Mouse (Mus musculus): ENCODE measurements around the gene Them5. TPM values are rescaled to one million over a fixed set of nuclear protein-coding genes. Genes with fewer than 3 reads are reported as not detected.

The Them5 gene
- polyA plus RNA-seq, 1 experiment from 2014 or later: 0.13 TPM

DNA sequence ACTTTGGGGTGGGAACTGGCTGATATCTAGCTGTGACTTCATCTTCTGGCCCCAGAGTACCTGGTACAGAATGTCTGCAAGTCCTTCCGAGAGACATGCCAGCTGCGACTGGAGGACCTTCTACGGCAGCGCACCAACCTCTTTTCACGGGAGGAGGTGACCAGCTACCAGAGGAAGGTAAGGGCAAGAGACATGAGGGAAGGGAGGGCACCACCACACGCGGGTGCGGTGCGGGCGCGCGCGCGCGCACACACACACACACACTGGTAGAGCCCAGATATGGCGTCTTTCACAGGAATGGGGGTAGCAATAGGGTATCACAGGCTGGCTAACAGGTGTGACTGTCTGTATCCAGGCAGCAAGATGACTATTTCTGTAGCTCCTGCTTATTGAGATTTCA is 47.5 kb downstream of the Them5 start:
- 98% methylated on average over 16 of the region's 16 CpGs for WGBS

DNA sequence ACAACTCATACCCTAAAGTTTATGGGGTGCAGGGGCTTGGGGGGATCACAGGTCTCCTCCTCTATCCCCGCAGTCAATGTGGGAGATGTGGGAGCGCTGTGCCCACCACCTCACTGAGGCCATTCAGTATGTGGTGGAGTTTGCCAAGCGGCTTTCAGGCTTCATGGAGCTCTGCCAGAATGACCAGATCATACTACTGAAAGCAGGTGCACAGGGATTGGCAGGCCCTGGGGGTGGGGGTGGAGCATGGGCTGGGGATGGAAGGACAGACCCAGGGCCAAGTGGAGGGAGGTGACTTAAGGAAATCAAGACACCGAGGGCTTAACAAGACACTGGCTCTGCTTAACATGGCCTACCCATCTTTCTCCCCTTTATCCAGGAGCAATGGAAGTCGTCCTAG is 49.1 kb downstream of the Them5 start:
- no peaks in the 10 kb centered on the region for H3K9me3 ChIP-seq
- H3K27me3 ChIP-seq: no peaks in the 10 kb centered on the region
- WGBS: 82% methylated on average over 5 of the region's 5 CpGs
- H3K4me3 ChIP-seq: no peak overlapping the region
- H3K4me2 ChIP-seq: no peak overlapping the region
- no peak for ATAC-seq (ENCODE audit: low FRiP score)
- no peak overlapping the region for H3K27ac ChIP-seq
- no peaks in the 10 kb centered on the region for H3K4me1 ChIP-seq (replicated peaks)
- no peak overlapping the region for H3K9ac ChIP-seq
- no peaks in the 10 kb centered on the region for H3K36me3 ChIP-seq

More for the DNA sequence above, 47.5 kb downstream of the Them5 start:
- Histone ChIP-seq H3K4me1 (replicated peaks) (no peaks in the 10 kb centered on the region), H3K27ac (no peak overlapping the region), H3K4me3 (no peak overlapping the region), H3K36me3 (no peaks in the 10 kb centered on the region), H3K9ac (no peak overlapping the region), H3K9me3 (no peaks in the 10 kb centered on the region), H3K27me3 (no peaks in the 10 kb centered on the region), H3K4me2 (no peak overlapping the region)
- no peak for ATAC-seq (ENCODE audit: low FRiP score)

GRCm38 (mm10) chr3:94392128-94392527 is 50.2 kb downstream of the Them5 start:
- WGBS: 88% methylated on average over 2 of the region's 2 CpGs
- ATAC-seq (ENCODE audit: low FRiP score): no peak
- Histone ChIP-seq H3K9ac (no peak overlapping the region), H3K4me3 (no peak overlapping the region), H3K36me3 (no peaks in the 10 kb centered on the region), H3K27ac (no peak overlapping the region), H3K27me3 (0 out of 2 replicates have a peak, but pooled peaks cover 8% of the 10 kb centered on the region), H3K9me3 (no peaks in the 10 kb centered on the region), H3K4me2 (no peak overlapping the region), H3K4me1 (replicated peaks) (no peaks in the 10 kb centered on the region)

DNA sequence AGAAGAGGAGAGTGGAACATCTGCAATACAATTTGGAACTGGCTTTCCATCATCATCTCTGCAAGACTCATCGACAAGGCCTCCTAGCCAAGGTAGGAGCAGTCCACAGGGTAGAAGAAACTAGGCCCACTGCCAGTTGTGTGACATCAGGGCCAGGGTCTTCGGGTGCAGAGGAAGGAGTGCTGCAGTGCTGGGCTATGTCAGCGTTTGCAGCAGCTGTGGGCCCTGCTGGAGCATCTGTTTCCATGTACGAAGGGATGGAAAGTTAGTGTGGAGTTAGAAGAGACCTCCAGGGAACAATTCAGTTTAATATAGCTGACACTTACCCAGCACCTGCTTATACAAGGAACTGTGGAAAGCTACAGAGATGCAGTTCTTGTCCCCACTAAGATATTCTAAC is 51.1 kb downstream of the Them5 start:
- H3K4me3 ChIP-seq: no peak overlapping the region
- peaks cover 17% of the 10 kb centered on the region for H3K27me3 ChIP-seq
- H3K9me3 ChIP-seq: no peaks in the 10 kb centered on the region
- H3K4me1 ChIP-seq (replicated peaks): no peaks in the 10 kb centered on the region
- H3K4me2 ChIP-seq: no peak overlapping the region
- no peak for ATAC-seq (ENCODE audit: low FRiP score)
- no peaks in the 10 kb centered on the region for H3K36me3 ChIP-seq
- WGBS: 75% methylated on average over 4 of the region's 4 CpGs
- H3K27ac ChIP-seq: no peak overlapping the region
- H3K9ac ChIP-seq: no peak overlapping the region

DNA sequence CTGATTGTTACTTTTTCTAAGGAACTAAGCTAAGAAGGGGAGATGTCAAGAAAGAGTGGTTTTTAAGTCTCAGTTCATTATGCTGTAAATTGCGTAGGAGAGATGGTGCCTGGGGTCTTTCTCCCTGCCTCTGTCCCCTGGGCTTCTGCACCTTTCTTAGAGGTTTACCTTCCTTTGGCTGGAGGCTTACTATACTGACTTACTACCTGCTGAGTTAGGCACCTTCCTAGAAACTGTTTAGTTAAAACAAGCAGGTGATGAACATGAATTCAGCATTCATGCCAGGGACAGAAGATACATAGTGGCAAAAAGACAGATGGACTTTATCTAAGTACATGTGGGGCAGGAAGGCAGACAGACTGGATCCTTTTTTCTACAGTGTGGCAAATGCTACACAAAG is 54.4 kb downstream of the Them5 start:
- Histone ChIP-seq H3K4me3 (no peak overlapping the region), H3K4me2 (no peak overlapping the region), H3K27ac (no peak overlapping the region), H3K9me3 (no peaks in the 10 kb centered on the region), H3K27me3 (peaks cover 35% of the 10 kb centered on the region), H3K4me1 (replicated peaks) (peaks cover 20% of the 10 kb centered on the region), H3K36me3 (no peaks in the 10 kb centered on the region), H3K9ac (no peak overlapping the region)
- WGBS: 74% methylated on average over 1 of the region's 1 CpGs
- no peak for ATAC-seq (ENCODE audit: low FRiP score)

- H3K4me2 ChIP-seq: no peak overlapping the region
- no peak overlapping the region for H3K27ac ChIP-seq
- no peak overlapping the region for H3K9ac ChIP-seq
- no peak overlapping the region for H3K4me3 ChIP-seq
- 84% methylated on average over 4 of the region's 4 CpGs for WGBS
- H3K27me3 ChIP-seq: peaks cover 40% of the 10 kb centered on the region
- no peak for ATAC-seq (ENCODE audit: low FRiP score)
- H3K4me1 ChIP-seq (replicated peaks): peaks cover 20% of the 10 kb centered on the region
- H3K36me3 ChIP-seq: no peaks in the 10 kb centered on the region
- H3K9me3 ChIP-seq: no peaks in the 10 kb centered on the region
Measured at GRCm38 (mm10) chr3:94396851-94397250, 55.0 kb downstream of the Them5 start.

Other genes with a start within 250 kb of the Them5 start
- gene Gm10696, start 163.9 kb upstream of the Them5 start, polyA plus RNA-seq (2015; fragmentation: Nextera tagmentation; extraction: Ambion mirVana): not detected in 2 replicates
- gene Gm5286, start 145.4 kb upstream of the Them5 start, polyA plus RNA-seq (2015; fragmentation: Nextera tagmentation; extraction: Ambion mirVana): not detected in 2 replicates
- gene Gm4778, start 78.1 kb upstream of the Them5 start, polyA plus RNA-seq (2015; fragmentation: Nextera tagmentation; extraction: Ambion mirVana): not detected in 2 replicates
- gene Them4, start 32.0 kb upstream of the Them5 start, polyA plus RNA-seq (2015; fragmentation: Nextera tagmentation; extraction: Ambion mirVana): 41.0 and 41.5 TPM in 2 replicates
- gene C2cd4d, start 20.3 kb downstream of the Them5 start, polyA plus RNA-seq (2015; fragmentation: Nextera tagmentation; extraction: Ambion mirVana): 1.7 and 1.8 TPM in 2 replicates
- 0.42 and 0.50 TPM in 2 replicates for gene Rorc, start 30.7 kb downstream of the Them5 start, polyA plus RNA-seq (2015; fragmentation: Nextera tagmentation; extraction: Ambion mirVana)
- gene Lingo4, start 56.4 kb downstream of the Them5 start, polyA plus RNA-seq (2015; fragmentation: Nextera tagmentation; extraction: Ambion mirVana): 0.81 and 0.96 TPM in 2 replicates
- gene Tdrkh, start 71.2 kb downstream of the Them5 start, polyA plus RNA-seq (2015; fragmentation: Nextera tagmentation; extraction: Ambion mirVana): 58.8 and 59.7 TPM in 2 replicates
- gene Mrpl9, start 101.2 kb downstream of the Them5 start, polyA plus RNA-seq (2015; fragmentation: Nextera tagmentation; extraction: Ambion mirVana): 58.8 and 62.2 TPM in 2 replicates
- 1.0 and 1.5 TPM in 2 replicates for gene Oaz3, start 101.8 kb downstream of the Them5 start, polyA plus RNA-seq (2015; fragmentation: Nextera tagmentation; extraction: Ambion mirVana)
- 294 and 312 TPM in 2 replicates for gene Celf3, start 136.2 kb downstream of the Them5 start, polyA plus RNA-seq (2015; fragmentation: Nextera tagmentation; extraction: Ambion mirVana)
- 25.0 and 27.1 TPM in 2 replicates for gene Riiad1, start 138.2 kb downstream of the Them5 start, polyA plus RNA-seq (2015; fragmentation: Nextera tagmentation; extraction: Ambion mirVana)
- gene Snx27, start 240.6 kb downstream of the Them5 start, polyA plus RNA-seq (2015; fragmentation: Nextera tagmentation; extraction: Ambion mirVana): 73.6 and 74.7 TPM in 2 replicates

All from hindbrain, embryonic 13.5 days (tissue).